Mouse (Mus musculus) stomach, postnatal 0 days (tissue): ENCODE results near the gene Hspb11. TPM values are rescaled to one million over a fixed set of nuclear protein-coding genes. Genes with fewer than 3 reads are reported as not detected.
A peak's percentile ranks its signal among the peaks of the same experiment; 100 is the strongest.

ENCODE experiments used
- ATAC-seq: fragments of 200-750 bp; cut with Nextera tagmentation; 2 replicates; pipeline ENCODE4 v1.8.0; 2017; ENCODE audit not compliant: low FRiP score, low TSS enrichment
- DNase-seq: peaks from one replicate; pipeline ENCODE4 v3.0.0-alpha.2; 2016; ENCODE audit warnings: low spot score
- H3K27ac ChIP-seq: fragments of 300-500 bp; sonication (generic); replicated peaks from 2 replicates; pipeline ENCODE4 v1.5.1; 2014; ENCODE audit warnings: mild to moderate bottlenecking, control low read depth
- H3K27me3 ChIP-seq: fragments of 300-500 bp; sonication (generic); 2 replicates; pipeline ENCODE4 v1.6.1; 2014; ENCODE audit warnings: low read length; ENCODE audit not compliant: control insufficient read depth, insufficient read depth
- H3K36me3 ChIP-seq: fragments of 300-500 bp; sonication (generic); 2 replicates; pipeline ENCODE4 v1.6.1; 2014; ENCODE audit warnings: low read length, mixed read lengths; ENCODE audit not compliant: control insufficient read depth, insufficient read depth
- H3K4me1 ChIP-seq: fragments of 300-500 bp; sonication (generic); replicated peaks from 2 replicates; pipeline ENCODE4 v1.6.1; 2014; ENCODE audit warnings: antibody characterized with exemption; ENCODE audit not compliant: control insufficient read depth, insufficient read depth
- H3K4me2 ChIP-seq: fragments of 300-500 bp; sonication (generic); replicated peaks from 2 replicates; pipeline ENCODE4 v1.6.1; 2014; ENCODE audit warnings: low read depth, mild to moderate bottlenecking, control low read depth, moderate library complexity
- H3K4me3 ChIP-seq: fragments of 300-500 bp; sonication (generic); 2 replicates; pipeline ENCODE4 v1.5.1; 2014; ENCODE audit warnings: low read depth, low read length, control low read depth
- H3K9ac ChIP-seq: fragments of 300-500 bp; sonication (generic); 2 replicates; pipeline ENCODE4 v1.6.1; 2014; ENCODE audit warnings: mild to moderate bottlenecking, low read length, control low read depth, mixed read lengths
- H3K9me3 ChIP-seq: fragments of 300-500 bp; sonication (generic); 2 replicates; pipeline ENCODE4 v1.6.1; 2016; ENCODE audit warnings: low read length; ENCODE audit not compliant: control insufficient read depth
- CTCF ChIP-seq: IDR thresholded peaks from 2 replicates; pipeline ENCODE4 v1.5.1; 2016; ENCODE audit warnings: antibody characterized with exemption, low read depth, mild to moderate bottlenecking, moderate library complexity
- EP300 ChIP-seq: optimal IDR thresholded peaks from 2 replicates; pipeline ENCODE3; 2016; ENCODE audit warnings: antibody characterized with exemption
- WGBS: fragments of 180-500 bp; shearing (Covaris S2); extraction: QIAGEN DNeasy Blood & Tissue Kit; methylation state at CpG from one replicate; pipeline ENCODE4 v1.1.7; 2014; 5-methylcytosine and 5-hydroxymethylcytosine counted together
- polyA plus RNA-seq: library from polyadenylated mRNA; unstranded; fragments of >200 nt; fragmentation: Nextera tagmentation; extraction: Ambion mirVana; gene quantifications from 2 replicates; pipeline ENCODE4 v1.2.1, GENCODE M21; 2015

The Hspb11 gene
- polyA plus RNA-seq, 1 experiment from 2014 or later = 32.7 TPM

DNA sequence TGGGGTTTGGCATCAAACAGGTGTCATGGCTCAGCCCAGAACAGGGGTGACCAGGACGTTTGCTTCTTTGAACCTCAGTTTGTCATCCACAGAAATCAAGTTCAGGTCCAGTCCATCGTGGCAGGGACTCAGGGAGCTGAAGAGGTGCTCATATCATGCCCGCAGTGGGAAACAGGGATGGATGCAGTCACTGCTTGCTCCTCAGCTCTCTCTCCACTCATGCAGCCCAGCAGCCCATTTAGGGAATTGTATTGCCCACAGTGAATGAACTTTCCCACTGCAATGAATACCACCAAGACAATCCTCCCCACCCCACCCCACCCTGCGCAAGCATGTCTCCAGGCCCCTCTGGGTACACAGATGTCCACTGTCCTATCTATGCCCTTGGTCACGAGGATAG is 41.5 kb upstream of the Hspb11 start:
- WGBS = 77% methylated on average over 5 of the region's 5 CpGs
- ATAC-seq (no peak), DNase-seq (no peak)
- no peak overlapping the region for H3K27ac ChIP-seq
- no peak for TF ChIP-seq CTCF
- no peak for TF ChIP-seq EP300
- H3K27me3 ChIP-seq = no peaks in the 10 kb centered on the region
- no peak overlapping the region for H3K9ac ChIP-seq
- no peak overlapping the region for H3K4me2 ChIP-seq
- H3K9me3 ChIP-seq = no peaks in the 10 kb centered on the region
- no peak overlapping the region for H3K4me3 ChIP-seq
- H3K4me1 ChIP-seq = no peaks in the 10 kb centered on the region
- H3K36me3 ChIP-seq = 0 out of 2 replicates have a peak, but pooled peaks cover 3% of the 10 kb centered on the region

DNA sequence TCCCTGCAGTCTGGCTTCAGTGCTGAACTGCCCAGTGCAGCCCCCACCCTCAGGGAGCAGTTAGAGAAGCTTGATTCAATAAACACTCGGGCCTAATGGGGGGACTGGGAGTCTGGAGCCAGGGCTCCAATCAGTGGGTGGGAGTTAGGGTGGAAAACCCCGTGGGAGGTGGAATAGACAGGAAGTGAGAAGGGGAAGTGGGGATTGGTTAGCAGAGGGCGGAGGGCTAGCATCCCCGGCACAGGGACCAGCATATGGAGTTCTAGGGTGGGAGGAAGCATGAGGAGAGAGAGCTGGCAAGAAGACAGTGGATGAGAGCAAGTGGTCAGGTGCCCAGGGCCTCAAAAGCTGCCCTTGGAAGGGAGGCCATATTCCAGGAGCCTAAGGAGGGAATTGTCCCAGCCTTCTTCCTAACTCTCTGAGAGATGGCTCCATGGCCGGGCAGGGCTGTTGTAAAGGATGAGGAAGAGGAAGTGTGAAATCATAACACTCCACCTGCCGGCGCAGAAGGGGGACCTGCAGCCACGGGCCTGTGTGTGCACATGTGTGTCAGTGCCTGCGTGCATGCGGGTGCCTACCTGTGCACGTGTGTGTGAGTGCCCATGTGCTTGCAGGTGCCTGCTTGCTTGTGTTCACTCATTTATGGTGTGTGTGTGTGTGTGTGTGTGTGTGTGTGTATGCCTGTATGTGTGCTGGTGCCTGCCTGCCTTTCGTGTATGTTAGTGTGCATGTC is 39.9 kb upstream of the Hspb11 start:
- Histone ChIP-seq H3K4me2 (no peak overlapping the region), H3K4me1 (no peaks in the 10 kb centered on the region), H3K4me3 (no peak overlapping the region), H3K9me3 (no peaks in the 10 kb centered on the region), H3K27me3 (no peaks in the 10 kb centered on the region), H3K27ac (no peak overlapping the region), H3K36me3 (no peaks in the 10 kb centered on the region), H3K9ac (no peak overlapping the region)
- ATAC-seq = no peak; the same call in 1 of the 2 replicates
- WGBS = 65% methylated on average over 12 of the region's 12 CpGs
- TF ChIP-seq CTCF = no peak
- TF ChIP-seq EP300 = no peak
- DNase-seq = no peak

DNA sequence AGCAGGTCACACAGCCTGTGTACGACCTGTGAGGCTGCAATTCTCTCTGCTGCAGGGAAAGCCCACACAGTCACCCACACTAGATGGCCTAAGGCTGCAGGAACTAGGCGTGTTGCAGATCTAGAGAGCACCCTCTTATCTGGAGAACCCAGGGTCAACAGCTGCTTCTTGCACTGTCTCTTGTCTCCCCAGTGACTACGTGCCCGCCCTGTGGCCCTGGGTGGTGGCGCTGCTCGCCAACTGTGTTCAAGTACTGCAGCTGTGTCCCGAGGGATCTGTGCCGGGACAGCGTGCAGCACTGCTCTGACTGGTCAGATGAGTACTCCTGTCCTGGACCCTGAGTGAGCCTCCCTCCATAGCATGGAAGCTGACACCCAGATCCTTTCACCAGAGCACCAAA is 35.8 kb upstream of the Hspb11 start:
- no peak for DNase-seq
- WGBS = 67% methylated on average over 9 of the region's 9 CpGs
- no peak overlapping the region for H3K27ac ChIP-seq
- no peak overlapping the region for H3K4me3 ChIP-seq
- H3K9ac ChIP-seq = no peak overlapping the region
- H3K36me3 ChIP-seq = no peaks in the 10 kb centered on the region
- ATAC-seq = 0 out of 2 replicates have a peak, but pooled peaks have one; percentile 6
- H3K4me1 ChIP-seq = no peaks in the 10 kb centered on the region
- H3K4me2 ChIP-seq = no peak overlapping the region
- TF ChIP-seq CTCF (no peak), EP300 (no peak)
- no peaks in the 10 kb centered on the region for H3K27me3 ChIP-seq
- no peaks in the 10 kb centered on the region for H3K9me3 ChIP-seq

- H3K4me1 ChIP-seq = no peaks in the 10 kb centered on the region
- no peak overlapping the region for H3K9ac ChIP-seq
- ATAC-seq (no peak), DNase-seq (no peak)
- no peaks in the 10 kb centered on the region for H3K27me3 ChIP-seq
- no peak overlapping the region for H3K4me2 ChIP-seq
- H3K27ac ChIP-seq = no peak overlapping the region
- TF ChIP-seq EP300 = no peak
- no peak for TF ChIP-seq CTCF
- H3K36me3 ChIP-seq = no peaks in the 10 kb centered on the region
- H3K9me3 ChIP-seq = no peaks in the 10 kb centered on the region
- no peak overlapping the region for H3K4me3 ChIP-seq
- WGBS = 68% methylated on average over 5 of the region's 5 CpGs
Measured at GRCm38 (mm10) chr4:107221524-107221923, 31.9 kb upstream of the Hspb11 start.

- Histone ChIP-seq H3K27ac (no peak overlapping the region), H3K9me3 (no peaks in the 10 kb centered on the region), H3K27me3 (no peaks in the 10 kb centered on the region), H3K36me3 (no peaks in the 10 kb centered on the region), H3K4me3 (no peak overlapping the region), H3K4me1 (no peaks in the 10 kb centered on the region), H3K4me2 (no peak overlapping the region), H3K9ac (no peak overlapping the region)
- DNase-seq (peak; percentile 73), ATAC-seq (peak; percentile 92)
- 61% methylated on average over 11 of the region's 11 CpGs for WGBS
- TF ChIP-seq CTCF (no peak), EP300 (no peak)
Measured at GRCm38 (mm10) chr4:107223225-107224204, 29.9 kb upstream of the Hspb11 start.

DNA sequence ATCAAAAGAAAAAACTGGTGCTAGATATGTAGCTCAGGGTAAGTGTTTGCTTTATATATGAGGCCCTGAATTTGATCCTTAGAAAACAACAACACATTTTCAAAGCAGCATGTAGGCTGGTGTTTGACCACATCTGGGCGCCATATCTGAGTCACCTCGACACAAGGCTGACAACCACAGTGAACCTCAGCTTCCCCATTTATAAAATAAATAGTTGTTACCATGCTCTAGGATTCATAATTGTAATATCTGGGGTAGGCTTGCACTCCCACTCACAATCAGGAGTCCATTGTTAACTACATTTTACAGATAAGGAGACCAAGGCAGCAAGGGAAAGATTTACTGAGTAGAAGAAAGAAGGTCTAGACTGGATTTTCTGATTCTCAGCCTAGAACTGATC is 27.1 kb upstream of the Hspb11 start:
- Histone ChIP-seq H3K4me2 (no peak overlapping the region), H3K27me3 (no peaks in the 10 kb centered on the region), H3K4me1 (no peaks in the 10 kb centered on the region), H3K9me3 (no peaks in the 10 kb centered on the region), H3K4me3 (no peak overlapping the region), H3K9ac (no peak overlapping the region), H3K36me3 (no peaks in the 10 kb centered on the region), H3K27ac (no peak overlapping the region)
- TF ChIP-seq EP300 (no peak), CTCF (no peak)
- ATAC-seq (no peak), DNase-seq (no peak)
- 81% methylated on average over 2 of the region's 2 CpGs for WGBS
